Mouse (Mus musculus): ENCODE results near the gene Ern1.
A peak's percentile ranks its signal among the peaks of the same experiment; 100 is the strongest.
"Not testable (repeated sequence)": the region's sequence is repeated elsewhere in the genome, so short reads cannot be mapped to it uniquely, and the experiment has no call there.

Gene Ern1

DNA sequence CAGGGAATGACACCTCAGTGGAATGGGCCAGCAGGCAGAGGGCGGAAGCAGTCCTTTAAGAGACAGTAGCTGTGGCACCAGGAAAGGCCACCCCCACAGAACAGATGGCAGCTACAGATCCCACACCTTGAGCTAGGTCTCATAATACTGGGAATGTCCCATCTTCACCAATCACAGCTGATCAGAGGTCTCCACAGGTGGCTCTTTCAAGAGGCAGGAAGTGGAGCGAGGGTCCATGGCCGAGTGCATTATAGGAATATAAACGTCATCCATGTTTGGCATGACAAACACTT is 15.7 kb upstream of the Ern1 start:
- no peak for DNase-seq (ENCODE audit: extremely low read depth, insufficient read length, low spot score)

DNA sequence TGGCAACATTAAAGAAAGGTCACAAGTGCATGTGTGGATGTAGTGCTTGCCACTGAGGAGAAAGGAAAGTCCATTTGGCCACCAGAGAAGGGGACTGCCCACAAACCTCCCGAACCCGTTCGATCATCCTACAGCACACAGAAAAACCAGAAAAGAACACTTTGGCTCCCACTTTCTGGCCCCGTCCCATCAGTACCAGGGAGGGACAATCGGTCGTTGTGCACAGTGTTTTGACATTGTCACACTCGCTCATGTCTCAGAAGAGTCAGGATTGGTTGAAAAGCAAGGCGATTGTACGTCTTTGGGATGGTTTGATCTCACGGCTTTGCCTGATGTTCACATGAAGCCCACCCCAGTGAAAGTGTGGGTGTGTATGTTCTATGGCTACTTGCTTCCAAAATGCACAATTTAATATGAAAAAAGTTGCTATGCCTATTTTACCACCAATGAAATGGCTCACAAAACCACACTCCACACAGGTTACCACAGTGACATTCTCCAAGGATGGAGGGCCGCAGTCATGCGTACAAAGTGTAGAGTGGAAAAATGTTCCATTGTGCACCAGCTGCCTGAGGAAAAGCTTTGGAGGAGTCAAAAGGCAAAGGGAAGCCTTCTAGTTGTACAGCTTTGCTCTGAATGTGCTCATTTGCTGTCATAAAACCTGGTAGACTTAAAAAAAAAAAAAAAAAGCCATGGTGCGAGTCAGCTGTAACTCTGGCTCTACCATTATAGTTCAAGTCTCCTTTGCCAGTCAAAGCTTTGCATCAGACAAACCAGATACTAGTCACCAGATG is 15.2 kb upstream of the Ern1 start:
- peak; percentile 27 for DNase-seq (ENCODE audit: extremely low read depth, insufficient read length, low spot score)

DNA sequence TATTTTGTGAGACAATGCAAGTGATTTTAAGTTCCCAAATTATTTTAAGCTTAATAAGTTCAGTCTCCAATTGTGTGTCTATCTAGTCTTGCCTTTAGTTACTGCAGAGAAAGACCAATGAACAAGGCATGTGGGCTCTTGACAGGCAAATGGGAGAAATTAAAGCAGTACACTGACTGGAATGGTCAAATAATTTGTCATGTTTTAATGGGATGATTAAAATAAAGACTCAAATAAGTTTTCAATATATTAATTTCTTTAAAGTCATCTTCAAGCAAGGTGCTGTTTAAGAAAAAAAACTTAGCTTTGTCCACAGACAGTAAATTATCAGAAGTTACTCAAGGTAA is 14.5 kb upstream of the Ern1 start:
- DNase-seq (ENCODE audit: extremely low read depth, insufficient read length, low spot score), result no peak

DNA sequence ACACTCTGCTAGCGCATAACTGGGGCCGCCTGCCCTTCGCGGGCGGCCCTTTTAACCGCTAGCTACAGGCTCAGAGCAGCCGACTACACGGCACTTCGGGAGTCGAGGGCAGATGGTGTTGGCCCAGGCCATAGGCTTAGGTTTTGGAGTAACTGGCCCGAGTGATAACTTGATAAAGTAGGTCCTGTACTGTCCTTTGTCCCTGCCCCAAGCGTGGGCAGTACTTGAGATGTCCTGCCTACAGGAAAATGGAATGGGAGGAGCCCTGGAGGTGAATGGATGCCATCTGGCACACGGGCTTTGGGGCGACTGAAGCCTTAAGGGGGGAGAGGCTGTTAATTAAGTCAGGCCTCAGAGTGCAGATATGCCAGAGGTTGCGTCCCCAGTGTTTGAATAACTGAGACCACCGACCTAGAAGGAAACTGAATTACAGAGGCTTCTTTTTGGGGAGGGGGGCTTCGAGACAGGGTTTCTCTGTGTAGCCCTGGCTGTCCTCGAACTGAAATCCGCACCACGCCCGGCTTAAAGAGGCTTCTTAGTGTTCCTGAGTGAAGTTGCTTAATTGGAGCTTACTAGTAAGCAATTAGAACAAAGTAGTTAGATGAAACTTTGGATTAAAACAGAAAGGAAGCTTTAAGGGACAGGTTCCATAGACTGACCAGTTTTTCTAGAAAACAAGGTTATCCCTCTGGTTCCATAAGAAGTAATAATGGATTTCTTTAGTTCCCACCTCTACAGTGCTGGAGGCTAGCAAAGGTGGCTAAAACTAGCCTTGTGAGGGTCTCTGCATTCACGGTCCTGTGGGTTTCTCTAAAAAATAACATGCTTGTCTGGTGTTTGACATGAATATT is 13.9 kb upstream of the Ern1 start:
- DNase-seq (ENCODE audit: extremely low read depth, insufficient read length, low spot score), result no peak

DNA sequence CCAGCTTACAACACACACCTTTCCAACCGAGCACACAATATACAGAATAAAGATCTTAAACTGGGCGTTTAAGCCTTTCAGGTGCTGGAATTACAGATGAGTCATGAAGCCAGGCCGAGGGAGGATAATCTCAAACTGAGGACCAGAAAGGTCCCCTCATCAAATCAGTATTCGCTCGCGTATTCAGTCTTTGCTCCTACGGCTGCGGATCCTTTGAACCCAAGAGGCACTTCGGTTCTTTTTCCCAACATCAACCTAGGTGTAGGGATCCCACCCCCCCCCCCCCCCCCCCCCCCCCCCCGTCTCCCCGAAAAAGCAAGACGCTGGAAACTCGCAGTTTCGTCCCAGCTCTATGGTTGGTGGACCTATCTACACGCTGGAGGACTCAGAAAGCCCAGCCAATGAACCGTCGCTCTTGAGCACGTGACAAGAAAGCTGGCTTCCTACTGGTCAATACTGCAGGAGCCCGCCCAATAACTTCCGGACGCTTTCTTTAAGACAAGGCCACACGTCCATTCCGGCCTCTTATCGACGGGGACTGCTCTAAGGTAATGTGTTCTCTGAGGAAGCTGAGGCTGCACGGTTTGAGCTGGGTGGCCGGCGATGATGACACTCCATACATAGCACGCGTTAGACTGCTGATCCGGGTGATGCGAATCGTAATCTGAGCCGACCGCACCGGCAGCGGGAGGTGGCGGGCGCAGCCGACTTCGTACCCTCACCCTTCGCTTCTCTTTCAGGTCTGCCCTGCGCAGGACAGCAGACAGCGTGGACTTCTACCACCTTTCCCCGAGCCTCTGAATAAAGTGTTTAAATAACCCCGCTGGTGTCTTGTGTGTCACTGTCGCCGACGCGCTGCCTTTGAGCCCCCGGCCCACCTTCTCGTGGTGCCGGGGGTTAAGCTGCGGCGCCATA is 13.0 kb upstream of the Ern1 start:
- DNase-seq (ENCODE audit: extremely low read depth, insufficient read length, low spot score), result peak; percentile 85

DNA sequence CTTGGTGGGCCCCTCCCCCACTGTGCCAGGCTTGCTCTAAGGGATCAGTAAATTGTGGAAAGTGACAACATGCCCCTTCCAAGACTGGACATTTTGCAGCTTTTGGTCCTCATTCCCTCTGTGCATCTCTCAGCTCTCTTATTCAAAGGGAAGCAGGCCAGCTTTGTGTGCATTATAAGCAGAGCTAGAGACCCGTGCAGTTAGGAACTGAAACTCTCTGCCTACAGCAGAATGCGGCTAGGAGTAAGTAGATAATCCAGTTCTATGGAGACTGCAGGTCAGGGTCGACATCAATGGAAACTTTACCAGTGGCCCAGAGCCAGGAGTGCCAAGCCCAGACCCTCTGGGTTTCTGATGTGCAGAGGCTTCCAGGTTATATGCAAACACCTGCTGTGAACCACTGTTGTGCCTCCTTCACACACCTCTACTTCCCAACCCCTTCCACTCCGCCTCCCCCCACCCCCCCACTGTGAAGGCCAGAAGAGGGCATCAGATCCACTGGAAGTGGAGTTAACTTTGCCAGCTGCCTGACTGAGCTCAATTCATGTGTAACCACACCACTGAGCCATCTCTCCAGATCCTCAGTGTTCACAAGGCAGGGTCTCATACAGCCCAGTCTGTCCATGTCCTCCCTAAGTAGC is 11.2 kb upstream of the Ern1 start:
- DNase-seq (ENCODE audit: extremely low read depth, insufficient read length, low spot score), result no peak

DNA sequence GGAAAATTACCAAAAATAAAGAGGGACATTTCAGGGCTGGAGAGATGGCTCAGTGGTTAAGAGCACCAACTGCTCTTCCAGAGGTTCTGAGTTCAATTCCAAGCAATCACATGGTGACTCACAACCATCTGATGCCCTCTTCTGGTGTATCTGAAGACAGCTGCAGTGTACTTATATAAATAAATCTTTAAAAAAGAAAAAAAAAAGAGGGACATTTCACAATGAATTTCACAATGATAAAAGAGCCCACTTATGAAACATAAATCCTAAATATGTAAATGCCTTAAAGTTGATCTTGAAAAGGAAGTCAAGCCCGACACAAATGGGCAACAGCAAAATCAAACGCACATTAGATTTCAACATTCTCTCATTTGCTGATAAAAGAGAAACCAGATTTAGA is 10.3 kb upstream of the Ern1 start:
- no peak for DNase-seq (ENCODE audit: extremely low read depth, insufficient read length, low spot score)

DNA sequence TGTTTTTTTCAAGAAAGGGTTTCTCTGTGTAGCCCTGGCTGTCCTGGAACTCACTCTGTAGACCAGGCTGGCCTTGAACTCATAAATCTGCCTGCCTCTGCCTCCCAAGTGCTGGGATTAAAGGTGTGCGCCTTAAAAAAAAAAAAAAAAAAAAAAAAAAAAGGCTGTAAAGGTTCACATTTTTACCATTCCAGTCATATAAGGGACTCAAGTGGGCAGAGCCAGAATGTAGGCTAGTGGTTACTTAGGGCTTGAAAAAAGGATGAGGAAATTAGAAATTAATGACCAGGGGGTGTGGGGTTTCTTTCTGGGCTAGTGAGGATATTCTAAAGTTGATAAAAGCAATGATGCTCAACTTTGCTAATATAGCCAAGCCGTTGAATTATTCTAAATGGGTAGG is 9.4 kb upstream of the Ern1 start:
- DNase-seq (ENCODE audit: extremely low read depth, insufficient read length, low spot score), result not testable (repeated sequence)

DNA sequence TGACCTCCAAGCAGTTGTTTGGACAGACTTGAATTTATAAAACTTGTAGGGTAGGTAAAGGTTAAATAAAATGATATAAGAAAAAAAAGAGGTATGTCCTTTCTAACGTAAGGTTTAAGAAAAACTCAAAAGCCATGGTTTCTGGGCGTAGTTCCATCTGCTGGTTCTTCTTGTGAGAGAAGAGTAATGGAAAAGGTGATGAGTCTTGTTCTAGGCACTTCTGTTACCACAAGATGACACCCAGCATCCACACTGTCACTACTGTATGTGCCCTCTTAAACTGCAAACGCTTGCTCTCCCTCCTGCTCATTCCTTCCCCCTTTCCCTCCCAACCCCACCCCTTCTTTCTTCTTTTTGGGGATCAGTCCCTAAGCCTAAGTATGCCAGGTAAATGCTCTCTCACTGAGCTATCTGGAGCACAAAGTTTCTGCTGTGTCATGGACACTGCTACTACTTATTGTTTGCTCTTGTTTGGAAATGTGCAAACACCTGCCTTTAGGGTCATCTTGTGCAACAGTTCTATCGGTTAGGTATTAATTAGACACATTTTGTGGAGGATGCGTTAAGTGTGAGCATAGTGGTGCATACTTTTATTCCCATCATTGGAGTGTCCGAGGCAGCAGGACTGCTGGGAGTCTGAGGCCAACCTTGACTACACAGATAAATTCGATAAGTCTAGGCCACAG is 5.5 kb upstream of the Ern1 start:
- no peak for DNase-seq (ENCODE audit: extremely low read depth, insufficient read length, low spot score)

DNA sequence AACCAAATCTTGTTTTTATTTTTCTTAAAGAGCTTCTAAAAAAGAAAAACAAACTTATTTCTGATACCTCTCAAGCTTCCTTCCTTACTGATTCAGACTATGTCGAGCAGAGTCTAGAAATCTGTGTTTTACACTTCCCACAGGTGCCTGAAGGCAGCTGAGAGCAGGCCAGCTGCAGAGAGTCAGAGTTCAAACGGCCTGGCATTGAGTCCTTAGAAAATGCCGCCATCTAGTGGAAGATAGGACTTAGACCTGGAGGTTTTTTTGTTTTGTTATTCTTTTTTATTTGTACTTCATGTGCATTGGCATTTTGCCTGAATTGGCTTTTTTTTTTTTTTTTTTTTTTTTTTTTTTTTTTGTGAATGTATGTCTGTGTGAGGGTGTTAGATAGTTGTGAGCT is 3.7 kb upstream of the Ern1 start:
- peak; percentile 49 for DNase-seq (ENCODE audit: extremely low read depth, insufficient read length, low spot score)

DNA sequence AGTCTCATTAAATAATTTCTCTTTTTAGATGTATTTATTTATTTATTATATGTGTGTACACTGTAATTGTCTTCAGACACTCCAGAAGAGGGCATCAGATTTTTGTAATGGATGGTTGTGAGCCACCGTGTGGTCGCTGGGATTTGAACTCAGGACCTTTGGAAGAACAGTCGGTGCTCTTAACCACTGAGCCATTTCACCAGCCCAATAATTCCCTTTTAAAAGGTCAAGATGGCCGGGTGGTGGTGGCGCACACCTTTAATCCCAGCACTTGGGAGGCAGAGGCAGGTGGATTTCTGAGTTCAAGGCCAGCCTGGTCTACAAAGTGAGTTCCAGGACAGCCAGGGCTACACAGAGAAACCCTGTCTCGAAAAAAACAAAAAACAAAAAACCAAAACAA is 2.9 kb upstream of the Ern1 start:
- not testable (repeated sequence) for DNase-seq (ENCODE audit: extremely low read depth, insufficient read length, low spot score)

DNA sequence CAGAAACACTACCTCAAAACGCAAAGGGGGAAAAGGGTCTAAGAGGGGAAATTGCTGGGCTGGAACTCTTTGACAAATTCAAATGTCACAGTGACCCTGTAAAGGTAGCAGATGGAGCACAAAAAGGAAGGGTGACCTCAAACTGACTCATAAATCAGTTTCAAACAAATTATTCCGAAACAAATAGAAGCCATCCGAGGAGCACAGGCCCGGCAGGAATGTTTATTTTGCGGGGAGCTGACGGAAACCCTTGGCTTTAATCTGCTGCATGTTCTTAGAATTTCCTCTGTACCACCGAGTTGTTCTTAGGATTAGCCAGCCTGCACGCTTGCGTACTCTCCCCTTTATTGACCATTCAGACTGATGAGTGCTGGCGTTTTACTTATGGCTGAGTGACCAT is 2.4 kb upstream of the Ern1 start:
- peak; percentile 36 for DNase-seq (ENCODE audit: extremely low read depth, insufficient read length, low spot score)

DNA sequence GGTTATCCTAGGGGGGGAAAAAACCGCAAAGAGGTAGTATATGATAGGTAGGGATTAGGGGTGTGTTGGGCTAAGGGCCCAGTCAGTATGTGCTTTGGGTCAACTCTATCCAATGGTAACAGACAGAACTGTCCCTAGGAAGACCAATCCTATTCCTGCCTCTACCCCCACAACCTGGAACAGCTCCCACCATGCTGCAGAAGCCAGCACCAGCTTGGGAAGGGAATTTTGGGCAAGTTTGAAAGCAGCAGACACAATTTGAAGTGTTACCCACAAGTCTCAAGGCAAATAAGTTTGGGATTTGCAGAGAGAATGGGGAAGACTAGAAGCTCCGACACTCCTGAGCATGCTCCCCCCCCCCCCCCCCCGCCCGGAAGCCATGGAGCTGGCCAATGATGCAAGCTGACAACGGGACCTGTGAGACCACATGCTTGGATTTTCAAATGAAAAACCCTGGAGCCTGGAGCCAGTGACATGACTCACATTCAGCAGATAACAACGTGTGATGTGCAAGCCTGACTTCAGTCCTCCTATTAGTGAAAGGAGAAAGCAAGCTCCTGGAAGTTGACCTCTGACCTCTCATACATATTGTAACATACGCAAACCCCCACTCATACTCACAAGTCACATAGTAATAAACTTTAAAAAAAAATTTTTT is 1.5 kb upstream of the Ern1 start:
- peak; percentile 57 for DNase-seq (ENCODE audit: extremely low read depth, insufficient read length, low spot score)

DNA sequence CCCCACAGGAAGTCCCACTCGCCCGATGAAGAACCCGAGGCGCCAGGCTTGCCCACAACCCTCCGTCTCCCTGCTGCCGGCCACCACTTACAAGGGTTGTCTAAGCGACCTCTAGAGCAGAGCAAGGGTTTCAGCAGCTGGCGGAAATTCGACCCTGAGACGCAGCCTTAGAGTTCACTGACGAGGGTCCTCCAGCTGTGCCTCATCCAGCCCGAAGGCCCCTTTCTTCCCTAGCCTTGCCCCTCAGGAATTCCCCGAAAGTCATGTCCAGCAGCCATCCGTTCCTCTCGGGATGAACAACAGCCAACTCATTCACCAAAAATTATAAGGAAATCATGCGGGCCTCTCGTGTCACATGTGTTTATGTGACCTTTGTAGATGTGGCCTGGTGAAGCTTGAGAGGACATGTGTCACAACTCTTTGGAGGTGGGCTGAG is 492 bp upstream of the Ern1 start:
- no peak for DNase-seq (ENCODE audit: extremely low read depth, insufficient read length, low spot score)

DNA sequence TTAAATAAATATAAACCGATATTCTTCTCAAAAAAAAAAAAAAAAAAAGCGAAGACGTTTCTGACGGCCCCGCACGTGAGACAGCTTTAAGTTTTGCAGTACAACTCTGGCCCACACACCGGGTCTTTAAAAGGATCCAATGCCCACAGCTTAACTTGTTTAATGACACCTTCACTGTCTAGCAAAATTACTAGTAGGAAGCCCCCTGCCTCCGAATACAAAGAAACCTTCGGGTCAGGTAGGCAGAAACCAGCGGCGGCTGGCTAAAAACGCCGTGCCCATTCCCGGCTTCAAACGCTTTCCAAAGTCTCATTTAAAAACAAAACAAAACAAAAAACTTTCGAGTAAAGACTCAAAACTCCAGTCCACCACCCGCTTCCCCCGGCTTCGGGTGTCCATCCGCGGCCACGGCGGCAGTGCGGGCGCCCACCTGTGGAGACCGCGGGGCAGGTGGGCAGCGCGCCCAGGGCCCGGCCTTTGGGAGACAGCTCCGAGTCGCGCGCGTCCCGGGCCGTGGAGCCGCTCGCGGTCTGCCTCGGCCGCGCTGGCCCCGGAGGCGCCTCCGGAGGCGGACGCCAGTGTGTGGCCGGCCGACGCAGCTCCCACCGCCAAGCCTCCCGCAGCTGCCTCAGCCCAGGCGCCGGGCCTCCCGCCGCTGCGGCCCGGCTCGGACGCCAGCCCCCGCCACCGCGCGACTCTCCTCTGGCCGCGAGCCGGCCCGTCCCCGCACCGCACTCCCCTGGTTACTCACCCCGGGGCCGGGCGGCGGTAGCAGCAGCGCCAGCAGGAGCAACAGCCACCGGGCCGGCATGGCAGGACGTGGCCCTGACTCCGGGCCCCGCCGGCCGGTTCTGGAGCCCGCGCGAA is 553 bp downstream of the Ern1 start:
- no peak for DNase-seq (ENCODE audit: extremely low read depth, insufficient read length, low spot score)

DNA sequence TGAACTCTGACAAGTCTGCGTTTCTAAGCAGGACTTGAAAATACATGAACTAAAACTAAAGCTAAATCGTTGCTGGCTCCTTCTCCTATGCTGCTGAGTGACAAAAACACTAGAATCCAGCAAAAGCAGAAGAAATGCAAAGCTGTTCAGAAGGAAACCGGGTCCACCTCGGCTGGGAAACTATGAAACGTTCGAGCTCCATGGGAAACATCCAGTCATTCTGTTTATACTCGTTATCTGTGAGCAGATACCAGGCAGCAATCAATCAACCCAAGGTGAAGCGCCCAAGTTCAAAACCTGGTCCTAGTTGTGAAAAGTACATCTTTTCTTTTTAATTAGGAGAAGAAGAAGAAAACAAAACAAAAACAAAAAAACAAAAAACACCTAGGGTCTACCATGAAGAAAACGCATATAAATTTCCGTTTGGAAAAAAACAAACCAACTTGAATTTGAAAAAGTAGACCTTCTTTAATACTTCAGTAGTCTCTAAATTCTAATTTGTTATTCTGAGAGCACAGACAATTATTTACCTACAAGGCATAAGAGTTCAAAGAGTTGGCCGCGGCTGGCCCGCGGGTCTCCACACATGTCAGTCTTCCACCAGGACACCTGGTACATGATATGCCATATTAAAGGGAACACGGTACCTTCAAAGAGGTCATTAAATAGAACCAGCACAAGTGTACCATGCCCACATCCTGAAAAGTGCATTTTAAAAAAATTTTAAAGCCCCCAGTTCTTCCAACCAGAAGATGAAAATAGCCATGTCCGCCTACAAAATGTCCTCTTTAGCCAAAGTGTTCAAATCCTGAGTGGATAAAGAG is 1.4 kb downstream of the Ern1 start:
- no peak for DNase-seq (ENCODE audit: extremely low read depth, insufficient read length, low spot score)

DNA sequence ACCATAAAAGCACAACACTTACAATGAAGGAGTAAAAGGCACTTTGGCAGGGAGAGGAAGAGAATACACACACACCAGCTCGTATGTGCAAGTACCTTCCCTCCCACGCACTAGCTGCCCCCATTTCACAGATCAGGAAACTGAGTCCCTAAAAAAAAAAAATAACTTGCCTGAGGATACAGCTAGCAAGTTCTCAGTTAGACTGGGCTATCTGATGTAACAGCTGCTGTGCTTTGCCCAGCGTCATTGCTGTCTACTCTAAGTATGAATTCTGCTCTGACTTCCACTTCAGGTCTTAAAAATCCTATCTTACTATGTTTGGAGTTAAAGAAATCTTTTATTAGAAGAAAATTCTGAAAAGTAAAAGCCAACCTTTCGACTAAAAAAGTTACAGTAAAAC is 2.0 kb downstream of the Ern1 start:
- no peak for DNase-seq (ENCODE audit: extremely low read depth, insufficient read length, low spot score)

DNA sequence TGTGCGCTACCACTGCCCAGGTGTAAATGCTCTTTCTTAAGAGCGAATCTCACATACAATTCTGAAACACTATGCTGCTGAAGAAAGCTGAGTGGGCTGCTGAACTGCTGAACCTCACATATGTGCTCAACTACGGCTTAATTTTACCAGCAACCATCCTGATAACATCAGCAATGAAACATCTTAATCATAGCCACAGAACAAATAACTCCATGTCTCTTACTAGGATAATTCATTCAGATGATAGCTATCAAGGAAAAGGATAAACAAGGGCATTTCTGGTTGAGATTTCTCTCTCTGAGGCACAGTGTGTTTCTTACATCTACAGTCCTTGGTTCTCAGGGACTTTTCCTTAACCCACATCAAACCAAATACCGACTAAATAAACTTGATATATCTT is 2.8 kb downstream of the Ern1 start:
- no peak for DNase-seq (ENCODE audit: extremely low read depth, insufficient read length, low spot score)

Measured in 3134 (cell line).